Mouse (Mus musculus) adrenal gland, postnatal 25 days (tissue): ENCODE measurements around the gene Vamp2. TPM values are rescaled to one million over a fixed set of nuclear protein-coding genes. Genes with fewer than 3 reads are reported as not detected.

Experiments used
- DNase-seq: peaks from one replicate; pipeline ENCODE4 v3.0.0; 2021; ENCODE audit warnings: mixed read lengths
- total RNA-seq: library from RNA; stranded (reverse); gene quantifications from 2 replicates; pipeline ENCODE4 v1.2.3, GENCODE M21; 2021

The Vamp2 gene
- total RNA-seq, 1 experiment from 2014 or later, result 163 TPM

DNA sequence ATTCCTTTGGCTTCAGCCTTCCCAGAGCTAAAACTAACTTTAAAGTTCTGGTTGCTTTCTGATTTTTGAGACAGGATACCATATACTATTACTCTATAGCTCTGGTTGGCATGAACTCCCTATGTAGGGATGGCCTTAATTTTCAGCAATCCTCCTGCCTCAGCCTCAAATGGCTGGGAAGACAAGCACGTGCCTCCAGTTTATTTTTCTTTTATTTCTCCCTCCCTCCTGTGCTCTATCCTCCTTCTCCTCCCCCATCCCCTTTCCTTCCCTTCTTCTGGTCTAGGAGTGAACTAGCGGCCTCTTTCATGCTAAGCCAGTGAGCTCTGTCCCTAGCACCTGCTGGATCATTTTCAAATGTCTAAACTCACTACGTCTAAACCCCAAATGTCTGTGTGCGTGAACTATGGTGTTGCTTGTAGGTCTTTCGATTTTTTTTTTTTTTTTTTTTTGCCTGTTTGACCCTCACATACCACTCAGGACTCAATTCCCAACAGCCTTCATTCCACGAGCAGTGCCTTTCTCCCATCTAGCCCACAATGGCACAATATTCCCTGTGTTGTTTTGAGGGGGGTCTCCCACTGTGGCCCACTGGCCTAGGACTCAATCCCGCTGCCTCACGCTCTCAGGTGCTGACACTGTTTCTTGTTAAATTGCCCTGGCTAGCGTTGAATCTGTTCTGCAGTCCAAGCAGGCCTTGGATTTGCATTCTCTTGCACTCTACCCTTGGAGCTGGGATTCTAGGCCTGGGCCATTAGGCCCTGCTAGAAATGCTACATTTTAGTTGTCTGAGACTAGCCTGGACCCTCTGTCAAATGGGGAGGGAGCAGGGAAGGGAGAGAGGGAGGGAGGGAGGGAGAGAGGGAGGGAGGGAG is 23.8 kb upstream of the Vamp2 start:
- DNase-seq, result no peak

DNA sequence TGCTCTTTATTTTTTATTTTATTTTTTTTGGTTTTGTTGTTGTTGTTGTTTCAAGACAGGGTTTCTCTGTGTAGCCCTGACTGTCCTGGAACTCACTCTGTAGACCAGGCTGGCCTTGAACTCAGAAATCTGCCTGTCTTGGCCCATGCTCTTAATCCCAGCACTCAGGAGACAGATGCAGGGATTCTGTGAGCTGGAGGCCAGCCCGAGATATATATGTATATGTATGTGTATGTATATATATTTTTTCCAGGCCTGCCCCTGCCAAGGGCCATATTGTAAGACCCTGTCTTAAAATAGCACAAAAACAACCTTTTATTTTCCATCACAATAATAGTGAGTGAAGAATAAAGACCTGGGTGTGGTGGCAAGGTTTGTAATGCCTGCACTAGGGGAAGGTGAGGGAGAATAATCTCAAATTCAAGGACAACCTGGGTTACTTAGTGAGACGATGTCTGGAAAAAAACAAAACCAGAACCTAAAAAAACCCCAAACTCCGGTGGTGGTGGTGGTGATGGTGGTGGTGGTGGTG is 22.8 kb upstream of the Vamp2 start:
- no peak for DNase-seq

DNA sequence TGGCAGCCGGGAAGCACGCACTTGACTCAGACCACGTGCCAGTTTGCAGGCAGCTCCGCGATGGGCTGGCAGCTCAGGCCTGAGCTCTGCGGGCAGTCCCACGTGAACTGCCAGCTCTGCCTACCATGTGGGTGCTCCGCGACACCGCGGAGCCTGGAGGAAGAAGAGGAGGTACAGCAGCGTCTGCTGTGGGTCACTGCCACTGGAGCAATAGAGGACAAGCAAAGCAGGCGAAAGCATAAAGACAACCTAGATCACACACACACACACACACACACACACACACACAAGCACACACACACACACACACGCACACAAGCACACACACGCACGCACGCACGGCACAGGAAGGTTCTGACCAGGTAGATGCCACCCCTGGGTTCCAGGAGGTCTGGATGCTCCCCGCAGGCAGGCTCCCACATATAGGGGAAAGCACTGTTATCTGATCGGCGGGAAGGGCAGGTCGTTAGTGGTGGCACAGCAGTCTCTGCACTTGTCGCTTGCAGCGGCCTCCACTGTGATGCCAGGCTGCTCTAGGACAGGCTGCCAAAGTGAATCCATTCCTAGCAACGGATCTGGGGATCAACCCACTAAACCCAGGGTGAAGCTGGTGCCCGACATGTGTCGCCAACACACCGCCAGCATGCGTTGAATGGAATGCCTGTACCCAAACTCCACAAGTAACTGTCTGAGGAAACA is 22.0 kb upstream of the Vamp2 start:
- peak; percentile 60 for DNase-seq

DNA sequence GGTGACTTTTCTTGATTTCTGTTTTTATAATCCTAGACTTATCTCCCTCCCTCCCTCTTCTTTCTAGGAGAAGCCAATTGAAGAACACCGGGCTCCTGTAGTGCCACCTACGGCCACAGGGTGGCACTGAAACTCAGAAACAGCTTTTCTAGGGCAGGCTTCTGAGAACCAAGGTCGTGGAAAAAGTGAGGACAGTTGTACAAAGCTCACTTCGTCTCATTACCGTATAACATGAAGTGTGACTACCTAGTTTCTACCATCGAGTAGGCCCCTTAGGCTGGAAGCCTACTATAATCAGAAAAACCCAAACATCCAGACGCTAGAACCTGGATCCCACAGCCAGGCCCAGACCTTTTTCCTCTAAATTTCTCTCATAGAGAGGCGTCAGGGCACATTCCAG is 21.3 kb upstream of the Vamp2 start:
- DNase-seq, result peak; percentile 87

DNA sequence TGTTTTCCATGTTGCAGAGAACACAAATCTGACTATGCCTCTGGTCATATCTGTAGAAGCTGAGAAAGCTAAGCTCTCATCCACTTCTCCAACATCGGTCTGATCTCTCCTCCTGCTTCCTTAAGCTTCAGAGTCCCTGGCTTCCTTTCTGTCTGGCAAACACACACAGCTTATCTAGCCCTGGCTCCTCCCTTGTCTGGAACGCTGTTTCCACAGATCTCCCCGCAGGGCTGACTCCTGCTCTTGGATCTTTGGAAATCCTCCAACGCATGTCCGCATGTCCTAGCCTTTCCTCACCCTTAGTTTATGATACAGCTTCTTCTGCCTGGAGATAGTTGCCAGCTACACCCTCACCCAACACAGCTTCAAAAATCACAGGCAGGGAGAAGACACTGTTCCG is 20.7 kb upstream of the Vamp2 start:
- peak; percentile 39 for DNase-seq

DNA sequence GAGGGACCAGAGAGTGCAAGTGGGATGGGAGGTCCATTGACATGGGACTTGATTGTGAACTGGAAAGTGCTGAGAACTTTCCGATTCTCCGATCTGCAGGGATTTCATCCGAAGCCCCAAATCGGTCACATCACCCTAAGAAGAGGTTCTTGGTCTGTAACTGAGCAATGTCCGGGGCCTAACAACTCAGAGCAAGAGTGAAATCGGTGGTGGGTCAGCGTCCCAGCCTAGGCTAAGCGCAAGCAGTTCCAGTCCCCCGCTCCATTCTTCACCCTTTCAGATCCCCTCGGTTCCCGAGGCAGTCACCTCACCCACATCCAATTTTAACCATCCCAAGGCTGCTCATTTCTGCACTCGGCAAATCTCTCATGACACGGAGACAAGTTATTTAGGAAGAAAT is 18.2 kb upstream of the Vamp2 start:
- no peak for DNase-seq

DNA sequence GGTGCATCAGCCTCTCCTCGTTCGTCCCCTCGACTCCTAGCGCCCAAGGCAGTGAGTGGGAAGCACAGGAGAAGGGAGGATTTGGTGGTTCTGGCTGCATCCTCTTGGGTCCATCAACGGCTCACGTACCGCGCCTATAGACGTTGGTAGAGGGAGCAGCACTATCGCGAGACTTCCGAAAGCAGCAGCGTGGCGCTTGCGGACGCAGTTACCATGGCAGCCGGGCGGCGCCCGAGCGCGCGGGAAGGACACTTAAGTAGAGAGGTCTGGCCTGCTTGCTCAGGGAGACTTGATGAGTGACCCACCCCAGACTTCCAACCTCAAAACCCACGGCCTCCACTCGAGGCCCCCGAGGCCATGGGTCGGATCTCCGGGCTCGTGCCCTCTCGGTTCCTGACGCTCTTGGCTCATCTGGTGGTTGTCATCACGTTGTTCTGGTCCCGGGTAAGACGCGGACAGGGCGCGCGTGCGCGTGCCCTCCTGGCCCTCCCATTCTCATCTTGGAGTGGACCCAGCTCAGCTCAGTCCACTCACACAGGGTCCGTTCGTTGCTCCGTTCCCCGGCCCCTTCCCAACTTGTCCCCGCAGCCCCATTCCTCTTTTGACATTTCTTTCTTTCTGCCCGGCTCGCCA is 17.6 kb upstream of the Vamp2 start, which contains the start of gene Tmem107:
Gene Tmem107, plus strand, starts transcription at position 217 of the 633 bp plus-strand sequence.
- peak; percentile 92 for DNase-seq

DNA sequence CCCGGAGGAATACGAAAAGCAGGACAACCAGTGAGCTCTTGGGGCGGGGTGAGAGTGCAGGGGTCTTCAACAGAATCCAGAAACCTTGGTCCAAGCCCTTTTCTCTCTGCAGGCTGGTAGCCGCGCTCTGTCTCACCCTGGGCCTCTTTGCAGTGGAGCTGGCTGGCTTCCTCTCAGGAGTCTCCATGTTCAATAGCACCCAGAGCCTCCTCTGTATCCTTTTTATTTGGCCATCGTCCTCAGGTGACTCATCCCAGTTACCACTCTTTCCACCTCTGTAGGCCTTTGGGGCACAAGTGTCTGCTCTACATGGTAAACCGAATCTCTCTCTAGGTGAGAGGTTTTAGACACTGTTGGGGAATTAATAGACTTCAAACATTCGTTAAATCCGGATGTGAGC is 17.0 kb upstream of the Vamp2 start:
- no peak for DNase-seq

DNA sequence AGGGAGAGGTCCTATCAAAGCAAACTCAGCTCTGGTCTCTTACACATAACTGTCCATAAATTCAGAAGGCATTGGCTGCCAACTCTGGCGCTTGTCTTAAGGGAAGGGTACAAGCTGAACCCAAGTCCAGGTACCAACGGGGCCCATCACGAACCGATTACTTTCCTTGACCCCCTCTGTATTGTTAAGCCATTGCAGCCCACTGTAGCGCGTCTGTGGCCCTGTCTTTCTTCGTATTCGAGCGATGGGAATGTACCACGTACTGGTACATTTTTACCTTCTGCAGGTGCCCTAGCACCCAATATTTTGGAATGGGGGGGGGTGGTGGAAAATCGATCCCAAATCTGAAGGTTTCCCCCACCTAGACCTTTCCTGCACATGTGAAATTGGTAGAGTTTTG is 16.1 kb upstream of the Vamp2 start:
- DNase-seq, result no peak

DNA sequence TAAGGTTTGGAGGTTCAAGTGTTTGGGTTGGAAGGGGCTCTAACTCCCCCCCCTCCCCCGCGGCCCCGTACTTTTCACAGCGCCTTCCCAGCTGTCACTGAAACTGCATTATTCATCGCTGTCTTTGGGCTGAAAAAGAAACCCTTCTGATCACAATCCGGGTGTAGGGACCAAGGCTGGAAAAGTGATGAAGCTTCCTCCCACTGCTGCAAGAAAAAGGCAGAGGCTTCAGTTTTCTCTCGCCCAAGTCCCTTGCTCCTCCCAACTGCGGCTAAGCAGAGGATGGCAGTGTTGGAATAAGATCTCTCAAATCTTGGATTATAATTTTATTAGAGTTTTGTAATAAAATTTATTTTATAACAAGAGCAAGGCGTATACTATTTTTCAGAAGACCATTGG is 15.6 kb upstream of the Vamp2 start:
- no peak for DNase-seq

DNA sequence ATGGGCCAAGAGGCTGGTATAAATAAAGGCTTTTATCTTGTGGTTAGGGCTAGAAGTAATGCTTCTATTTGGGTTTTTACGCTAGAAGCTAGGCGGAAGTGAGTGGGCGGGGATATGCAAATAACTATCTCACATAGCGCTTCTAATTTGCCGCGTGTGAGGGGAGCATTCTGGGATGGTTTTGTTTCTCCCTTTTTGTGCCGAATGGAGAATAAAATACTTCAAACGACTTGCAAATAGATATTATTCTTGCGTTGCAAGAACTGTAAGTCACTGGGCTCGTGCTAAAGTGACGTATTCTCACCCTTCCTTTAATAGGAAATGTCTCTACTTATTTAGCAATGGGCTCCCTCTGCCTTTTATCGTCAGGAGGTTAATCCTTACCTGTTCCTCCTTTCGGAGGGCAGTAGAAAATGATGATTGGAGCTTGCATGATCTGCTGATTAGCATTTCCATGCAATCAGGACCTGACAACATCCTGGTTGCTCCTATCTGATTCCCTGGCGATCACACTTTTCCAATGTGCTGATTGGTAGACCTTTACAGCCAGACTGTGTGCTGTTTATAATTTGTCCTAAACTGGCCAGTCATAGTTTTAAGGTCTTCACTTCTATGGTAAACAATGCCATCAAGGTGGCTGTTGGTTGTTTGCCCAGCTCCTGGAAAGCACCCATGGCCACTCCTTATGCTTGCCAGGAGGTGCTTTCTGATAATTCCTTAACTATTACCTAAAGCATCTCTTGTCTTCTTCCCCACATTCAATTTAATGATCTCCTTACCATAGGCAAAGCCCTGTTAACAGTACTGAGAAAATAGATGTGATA is 15.0 kb upstream of the Vamp2 start:
- DNase-seq, result peak; percentile 64

DNA sequence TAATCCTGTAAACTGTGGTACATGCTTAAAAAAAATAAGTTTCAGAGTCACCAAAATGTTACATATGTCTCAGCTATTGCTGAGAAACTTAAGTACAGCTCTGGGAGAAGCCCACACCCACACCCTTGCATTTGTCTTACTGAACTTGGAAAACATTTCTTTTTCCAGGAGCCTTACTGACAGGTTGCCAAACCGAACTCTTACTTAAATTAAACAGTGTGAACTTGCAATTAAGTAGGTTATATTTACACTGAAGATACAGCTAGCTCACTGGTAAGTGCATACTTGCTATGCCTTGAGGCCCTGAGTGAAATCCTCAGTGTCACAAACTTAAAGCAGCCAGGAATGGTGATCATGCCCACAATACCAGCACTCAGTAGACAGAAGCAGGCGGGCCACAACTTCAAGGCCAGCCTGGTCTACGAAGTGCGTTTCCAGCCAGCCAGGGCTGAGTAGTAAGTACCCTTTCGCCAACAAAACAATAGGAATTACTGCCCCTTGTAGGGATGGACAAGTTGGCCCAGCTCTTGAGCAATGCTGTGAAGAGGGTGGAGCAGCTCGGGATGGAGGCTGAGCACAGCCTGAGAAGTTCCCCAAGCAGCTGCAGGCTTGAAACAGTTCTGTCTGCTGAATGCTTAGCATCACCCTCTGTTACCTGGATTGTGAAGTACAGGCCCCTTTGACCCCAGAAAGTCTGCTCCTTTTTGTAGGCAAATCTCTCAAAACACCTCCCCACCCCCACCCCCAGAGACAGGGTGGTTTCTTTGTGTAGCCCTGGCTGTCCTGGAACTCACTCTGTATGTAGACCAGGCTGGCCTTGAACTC is 14.1 kb upstream of the Vamp2 start:
- no peak for DNase-seq

DNA sequence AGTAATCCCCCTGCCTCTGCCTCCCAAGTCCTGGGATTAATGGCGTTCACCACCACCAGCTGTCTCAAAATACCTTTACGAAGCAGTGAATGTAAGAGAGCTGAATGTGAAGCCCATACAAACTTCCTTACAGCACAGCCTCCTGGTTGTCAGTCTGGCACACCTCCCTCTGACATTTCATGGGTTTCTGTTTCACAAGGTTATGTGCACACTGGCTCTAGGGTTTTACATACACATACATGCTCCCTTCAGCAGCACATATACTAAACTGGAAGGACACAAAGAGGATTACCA is 13.6 kb upstream of the Vamp2 start:
- DNase-seq, result no peak

DNA sequence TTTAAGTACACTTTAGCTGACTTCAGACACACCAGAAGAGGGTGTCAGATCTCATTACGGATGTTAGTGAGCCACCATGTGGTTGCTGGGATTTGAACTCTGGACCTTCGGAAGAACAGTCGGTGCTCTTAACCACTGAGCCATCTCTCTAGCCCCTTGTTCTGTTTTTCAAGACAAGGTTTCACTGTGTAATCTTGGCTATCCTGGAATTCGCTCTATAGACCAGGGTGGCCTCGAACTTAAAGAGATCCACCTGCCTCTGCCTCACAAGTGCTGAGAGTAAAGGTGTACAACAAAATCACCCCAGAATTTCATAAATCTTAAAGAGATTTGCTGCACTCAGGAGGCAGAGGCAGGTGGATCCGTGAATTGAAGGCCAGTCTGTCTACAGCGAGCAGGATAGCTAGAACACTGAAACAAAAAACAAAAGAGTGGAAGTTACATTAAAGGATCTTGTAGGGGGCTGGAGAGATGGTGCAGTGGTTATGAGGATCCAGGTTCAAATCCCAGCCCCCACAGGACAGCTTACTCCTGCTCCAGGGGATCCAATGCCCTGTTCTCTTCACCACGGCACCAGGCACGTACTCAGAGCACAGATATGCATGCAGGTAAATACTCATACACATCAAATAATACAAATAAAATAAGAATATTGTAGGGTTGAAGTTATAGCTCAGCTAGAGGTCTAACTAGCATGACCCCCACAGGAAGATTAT is 12.4 kb upstream of the Vamp2 start:
- no peak for DNase-seq

DNA sequence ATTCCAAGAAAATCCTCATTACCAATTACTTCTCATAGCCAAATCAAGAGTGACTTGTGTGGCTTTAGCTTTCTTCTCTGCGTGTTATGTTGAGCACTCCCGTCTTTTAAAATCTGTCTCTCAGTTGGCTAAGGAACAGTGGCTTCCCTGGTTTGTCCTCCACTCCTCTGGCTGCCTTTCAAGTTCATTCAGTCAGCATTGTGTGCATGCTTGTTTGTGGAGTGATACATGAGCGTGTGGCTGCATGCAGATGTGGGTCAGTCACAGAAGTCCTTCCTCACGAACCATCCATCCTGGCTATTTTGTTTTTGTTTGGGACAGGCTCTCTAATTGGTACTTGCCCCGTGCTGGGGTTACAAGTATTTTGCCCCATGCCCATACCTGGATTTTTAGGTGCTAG is 11.7 kb upstream of the Vamp2 start:
- DNase-seq, result no peak

DNA sequence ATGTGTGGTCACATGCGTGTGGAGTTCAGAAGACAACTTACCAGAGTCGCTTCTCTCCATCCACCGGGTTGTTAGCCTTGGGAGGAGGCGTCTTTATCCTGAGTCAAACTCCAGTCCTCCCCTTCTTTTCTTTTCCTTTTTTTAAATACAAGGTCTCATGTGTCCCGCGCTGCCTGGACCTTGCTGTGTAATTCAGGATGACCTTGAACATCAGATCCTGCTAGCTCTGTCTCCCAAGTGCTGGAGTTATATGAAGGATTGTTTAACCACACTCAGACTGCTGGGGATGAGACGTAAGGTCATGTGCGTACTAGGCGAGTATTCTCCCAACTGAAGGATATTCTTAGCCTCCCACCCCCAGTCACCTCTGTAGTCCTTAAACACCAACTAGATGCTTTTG is 11.0 kb upstream of the Vamp2 start:
- peak; percentile 28 for DNase-seq

DNA sequence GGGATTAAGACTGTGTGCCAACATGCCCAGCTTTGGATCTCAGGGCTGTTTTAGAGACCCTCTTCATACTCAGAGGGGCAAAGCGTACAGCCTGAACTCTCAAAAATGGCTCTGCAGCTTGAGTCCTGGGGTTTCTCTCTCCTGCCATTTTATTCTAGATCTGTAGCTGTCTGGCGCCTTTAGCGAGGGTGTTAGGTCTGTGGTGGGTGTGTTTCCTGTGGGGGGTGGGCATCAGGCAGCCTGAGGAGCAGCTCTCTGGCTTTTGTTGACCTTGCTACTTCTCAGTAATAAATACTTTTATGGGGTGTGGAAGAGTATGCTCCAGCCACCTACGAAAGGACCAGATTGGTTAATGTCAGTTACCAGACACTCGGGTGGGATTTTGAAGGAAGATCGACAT is 10.2 kb upstream of the Vamp2 start:
- no peak for DNase-seq

DNA sequence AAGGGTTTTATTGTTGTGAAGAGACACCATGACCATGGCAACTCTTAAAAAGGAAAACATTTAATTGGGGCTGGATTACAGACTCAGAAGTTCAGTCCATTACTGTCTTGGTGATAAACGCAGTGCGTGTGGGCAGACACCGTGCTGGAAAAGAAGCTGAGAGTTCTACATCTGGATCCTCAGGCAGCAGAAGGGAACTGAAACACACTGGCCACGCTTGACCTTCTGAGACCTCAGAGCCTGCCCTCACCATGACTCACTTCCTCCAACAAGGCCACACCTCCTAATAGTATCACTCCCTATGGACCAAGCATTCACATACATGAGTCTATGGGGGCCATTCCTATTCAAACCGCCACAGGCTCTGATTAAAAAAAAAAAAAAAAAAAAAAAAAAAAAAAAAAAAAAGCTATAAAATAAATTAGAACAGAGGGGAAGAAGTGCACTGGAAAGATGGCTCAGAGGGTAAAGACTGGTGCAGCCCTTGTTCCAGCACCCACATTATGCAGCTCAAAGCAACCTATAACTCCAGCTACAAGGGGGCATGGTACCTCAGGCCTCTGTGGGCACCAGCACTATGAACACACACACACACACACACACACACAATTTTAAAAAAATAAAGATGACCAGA is 9.4 kb upstream of the Vamp2 start:
- no peak for DNase-seq

DNA sequence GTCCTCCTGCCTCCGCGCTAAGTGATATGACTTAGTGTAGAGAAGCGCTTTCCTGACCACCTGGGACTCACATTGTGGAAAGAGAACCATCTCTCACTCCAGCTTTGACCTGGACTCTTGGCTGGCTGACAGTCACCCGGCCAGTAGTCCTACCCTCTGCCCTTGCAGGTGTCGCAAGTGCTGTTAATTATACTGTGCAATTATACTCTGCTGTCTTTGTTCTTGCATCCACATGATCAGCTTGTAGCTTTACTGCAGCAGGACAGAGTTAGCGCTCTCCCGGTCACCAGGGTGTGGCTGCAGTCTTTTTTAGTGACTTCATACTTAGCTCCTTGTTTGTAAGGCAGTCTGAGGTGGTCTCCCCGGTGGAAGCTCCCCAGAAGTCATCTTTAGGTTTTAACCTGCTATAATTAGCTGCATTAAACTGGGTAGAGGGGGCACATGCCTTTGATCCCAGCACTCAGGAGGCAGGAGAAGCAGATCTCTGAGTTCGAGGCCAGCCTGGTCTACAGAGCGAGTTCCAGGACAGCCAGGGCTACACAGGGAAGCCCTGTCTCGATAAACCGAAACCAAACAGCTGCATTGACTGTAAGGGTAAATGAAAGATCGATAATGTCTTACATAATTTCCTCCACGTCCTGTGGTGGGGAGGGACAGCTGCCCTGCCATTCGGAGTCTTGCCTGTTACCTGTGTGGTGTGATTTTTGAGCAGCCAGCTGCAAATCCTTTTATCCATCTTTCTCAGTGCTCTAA is 8.0 kb upstream of the Vamp2 start:
- DNase-seq, result no peak

DNA sequence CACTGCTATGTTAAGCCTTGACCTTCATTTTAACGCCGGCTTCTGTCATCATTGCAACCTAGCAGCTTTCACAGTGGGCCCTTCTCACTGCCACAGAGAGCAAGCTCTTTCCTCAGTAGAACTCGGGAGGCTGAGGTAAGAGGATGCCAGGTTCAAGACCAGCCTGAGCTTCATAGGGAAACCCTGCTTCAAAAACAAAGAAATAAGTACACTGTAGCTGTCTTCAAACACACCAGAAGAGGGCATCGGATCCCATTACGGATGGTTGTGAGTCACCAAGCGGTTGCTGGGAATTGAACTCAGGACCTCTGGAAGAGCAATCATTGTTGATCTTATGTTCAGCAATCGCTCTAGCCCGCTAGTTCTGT is 7.5 kb upstream of the Vamp2 start:
- no peak for DNase-seq
